Mouse (Mus musculus): ENCODE results near the gene Usf1. TPM values are rescaled to one million over a fixed set of nuclear protein-coding genes. Genes with fewer than 3 reads are reported as not detected.
A peak's percentile ranks its signal among the peaks of the same experiment; 100 is the strongest.

Gene Usf1
- polyA plus RNA-seq, 1 experiment from 2014 or later: 53.3 TPM

GRCm38 (mm10) chr1:171419291-171419882, 8.3 kb downstream of the Usf1 start:
- no peaks in the 10 kb centered on the region for H3K9me3 ChIP-seq
- H3K9ac ChIP-seq: no peak overlapping the region
- no peak for ATAC-seq (ENCODE audit: extremely low read depth, insufficient number of reproducible peaks, low FRiP score, low TSS enrichment)
- H3K4me1 ChIP-seq: peaks cover 17% of the 10 kb centered on the region
- H3K27ac ChIP-seq (replicated peaks): no peak overlapping the region
- WGBS: 74% methylated on average over 12 of the region's 12 CpGs
- no peaks in the 10 kb centered on the region for H3K27me3 ChIP-seq (replicated peaks)
- no peak overlapping the region for H3K4me2 ChIP-seq
- no peak overlapping the region for H3K4me3 ChIP-seq
- H3K36me3 ChIP-seq: peaks cover 71% of the 10 kb centered on the region

- Histone ChIP-seq H3K27ac (replicated peaks) (no peak overlapping the region), H3K4me3 (no peak overlapping the region), H3K36me3 (peaks cover 66% of the 10 kb centered on the region)
These were observed 8.8 kb downstream of the Usf1 start for GRCm38 (mm10) chr1:171419905-171420304.

DNA sequence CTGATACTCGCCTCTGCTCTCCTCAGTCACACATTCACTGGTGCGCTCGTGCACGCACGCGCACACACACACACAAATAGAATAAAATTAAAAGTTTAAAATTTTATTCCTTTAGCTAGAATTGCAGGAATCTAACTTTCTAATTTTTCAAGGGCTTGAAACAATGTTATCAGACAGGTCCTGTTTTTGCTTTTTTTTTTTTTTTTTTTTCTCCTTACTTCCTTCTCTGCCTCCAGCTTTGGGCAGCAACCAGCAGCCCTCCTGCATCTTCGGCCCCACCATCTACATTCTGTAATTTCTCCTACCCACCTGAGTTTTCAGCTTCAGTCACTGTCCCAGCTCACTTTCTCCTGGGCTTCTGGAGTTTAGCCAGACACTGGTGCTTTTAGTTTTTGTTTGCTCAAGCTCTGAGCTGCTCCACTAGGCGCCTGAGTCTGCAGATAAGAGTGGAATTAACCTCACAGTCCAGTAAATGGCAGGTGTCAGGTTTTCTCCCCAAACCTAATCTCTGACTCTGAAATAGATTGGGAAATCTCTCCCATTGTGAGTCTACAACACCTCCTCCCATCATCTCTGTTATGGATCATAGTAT, 11.5 kb downstream of the Usf1 start:
- Histone ChIP-seq H3K4me3 (no peak overlapping the region), H3K9ac (no peak overlapping the region), H3K36me3 (peaks cover 39% of the 10 kb centered on the region), H3K27ac (replicated peaks) (no peak overlapping the region; the same call in 1 of the 2 replicates), H3K27me3 (replicated peaks) (no peaks in the 10 kb centered on the region), H3K9me3 (no peaks in the 10 kb centered on the region), H3K4me1 (peaks cover 27% of the 10 kb centered on the region), H3K4me2 (no peak overlapping the region)
- WGBS: 70% methylated on average over 8 of the region's 8 CpGs
- ATAC-seq (ENCODE audit: extremely low read depth, insufficient number of reproducible peaks, low FRiP score, low TSS enrichment): no peak

More at GRCm38 (mm10) chr1:171419905-171420304, 8.8 kb downstream of the Usf1 start:
- no peaks in the 10 kb centered on the region for H3K9me3 ChIP-seq
- no peak overlapping the region for H3K9ac ChIP-seq
- H3K4me2 ChIP-seq: no peak overlapping the region
- WGBS: 76% methylated on average over 5 of the region's 5 CpGs
- peaks cover 21% of the 10 kb centered on the region for H3K4me1 ChIP-seq
- H3K27me3 ChIP-seq (replicated peaks): no peaks in the 10 kb centered on the region
- no peak for ATAC-seq (ENCODE audit: extremely low read depth, insufficient number of reproducible peaks, low FRiP score, low TSS enrichment)

- Histone ChIP-seq H3K4me2 (peak overlapping the region; percentile 0; the same call in 1 of the 2 replicates), H3K27me3 (replicated peaks) (no peaks in the 10 kb centered on the region), H3K4me1 (peaks cover 27% of the 10 kb centered on the region), H3K9ac (no peak overlapping the region), H3K27ac (replicated peaks) (peak overlapping the region; percentile 66), H3K36me3 (peaks cover 19% of the 10 kb centered on the region), H3K9me3 (0 out of 2 replicates have a peak, but pooled peaks cover 4% of the 10 kb centered on the region), H3K4me3 (no peak overlapping the region)
- no peak for ATAC-seq (ENCODE audit: extremely low read depth, insufficient number of reproducible peaks, low FRiP score, low TSS enrichment)
- 33% methylated on average over 5 of the region's 5 CpGs for WGBS
These were observed 13.5 kb downstream of the Usf1 start for GRCm38 (mm10) chr1:171424638-171425037.

- H3K4me3 ChIP-seq: no peak overlapping the region
- no peak overlapping the region for H3K9ac ChIP-seq
- H3K27ac ChIP-seq (replicated peaks): peak overlapping the region; percentile 66
- peaks cover 27% of the 10 kb centered on the region for H3K4me1 ChIP-seq
- peaks cover 14% of the 10 kb centered on the region for H3K36me3 ChIP-seq
- no peaks in the 10 kb centered on the region for H3K27me3 ChIP-seq (replicated peaks)
- 25% methylated on average over 4 of the region's 4 CpGs for WGBS
- H3K9me3 ChIP-seq: 0 out of 2 replicates have a peak, but pooled peaks cover 4% of the 10 kb centered on the region
- ATAC-seq (ENCODE audit: extremely low read depth, insufficient number of reproducible peaks, low FRiP score, low TSS enrichment): no peak
- peak overlapping the region; percentile 0; the same call in 1 of the 2 replicates for H3K4me2 ChIP-seq
These were observed 14.0 kb downstream of the Usf1 start for GRCm38 (mm10) chr1:171425126-171425525.

DNA sequence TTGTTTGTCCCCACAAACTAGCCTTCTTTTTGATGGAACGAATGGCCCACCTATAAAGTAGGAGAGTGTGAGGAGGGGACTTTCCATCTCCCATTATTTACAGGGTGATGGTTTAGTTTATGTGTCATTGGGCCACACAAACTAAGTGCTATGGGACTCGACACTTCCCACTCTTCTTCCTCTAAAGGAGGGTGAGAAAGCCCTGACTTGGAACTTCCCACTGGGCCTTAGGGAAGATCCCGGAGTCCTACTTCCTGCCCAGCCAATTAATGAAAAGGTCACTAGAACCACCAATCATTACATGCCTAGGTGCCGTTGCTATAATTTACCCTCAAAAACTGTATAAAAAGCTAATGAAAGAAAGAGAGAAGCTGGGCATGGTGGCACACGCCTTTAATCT, 21.0 kb downstream of the Usf1 start:
- H3K36me3 ChIP-seq: no peaks in the 10 kb centered on the region
- H3K27ac ChIP-seq (replicated peaks): no peak overlapping the region
- H3K9ac ChIP-seq: no peak overlapping the region
- WGBS: 66% methylated on average over 5 of the region's 5 CpGs
- no peak for ATAC-seq (ENCODE audit: extremely low read depth, insufficient number of reproducible peaks, low FRiP score, low TSS enrichment)
- H3K4me1 ChIP-seq: 0 out of 2 replicates have a peak, but pooled peaks cover 7% of the 10 kb centered on the region
- H3K27me3 ChIP-seq (replicated peaks): no peaks in the 10 kb centered on the region
- H3K4me2 ChIP-seq: no peak overlapping the region
- H3K9me3 ChIP-seq: 0 out of 2 replicates have a peak, but pooled peaks cover 4% of the 10 kb centered on the region
- no peak overlapping the region for H3K4me3 ChIP-seq

DNA sequence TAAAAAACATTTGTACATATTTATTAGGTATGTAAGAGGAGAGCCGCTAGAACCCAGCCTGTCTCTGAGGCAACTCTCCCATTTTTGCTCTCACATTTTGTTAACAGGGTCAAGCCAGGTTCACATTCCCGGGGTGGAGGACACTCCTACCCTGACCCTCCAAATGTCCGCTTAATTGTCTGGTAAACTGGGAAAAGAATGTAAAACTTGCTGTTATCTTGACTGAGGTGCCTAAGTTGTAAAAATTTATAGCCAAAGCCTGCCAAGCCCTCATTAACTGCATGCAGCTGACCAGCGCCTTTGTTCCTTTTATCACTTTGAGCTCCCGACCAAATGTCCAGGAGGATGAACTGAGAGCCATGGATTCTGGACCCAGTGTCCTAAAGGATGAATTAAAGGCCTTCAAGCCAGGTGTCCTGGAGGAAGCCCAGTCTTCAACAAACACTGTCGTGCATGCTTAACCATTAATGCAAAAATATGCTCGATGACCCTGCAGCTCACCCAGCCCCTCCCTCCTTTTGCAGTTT, 24.2 kb downstream of the Usf1 start:
- 43% methylated on average over 7 of the region's 7 CpGs for WGBS
- Histone ChIP-seq H3K36me3 (no peaks in the 10 kb centered on the region), H3K9me3 (no peaks in the 10 kb centered on the region), H3K4me2 (no peak overlapping the region), H3K4me3 (no peak overlapping the region), H3K9ac (no peak overlapping the region), H3K27me3 (replicated peaks) (no peaks in the 10 kb centered on the region), H3K27ac (replicated peaks) (no peak overlapping the region), H3K4me1 (peaks cover 30% of the 10 kb centered on the region)
- no peak for ATAC-seq (ENCODE audit: extremely low read depth, insufficient number of reproducible peaks, low FRiP score, low TSS enrichment)

- Histone ChIP-seq H3K4me1 (peaks cover 37% of the 10 kb centered on the region), H3K9ac (no peak overlapping the region)
- 52% methylated on average over 1 of the region's 1 CpGs for WGBS
These were observed 24.9 kb downstream of the Usf1 start for GRCm38 (mm10) chr1:171435974-171436373.

GRCm38 (mm10) chr1:171437264-171438013, 26.3 kb downstream of the Usf1 start, which contains the start of gene F11r:
TSS of gene F11r (plus strand) at chr1:171437535.
- H3K4me2 ChIP-seq: peak within 1 kb of the TSS; percentile 74
- peak within 1 kb of the TSS; percentile 90 for H3K9ac ChIP-seq
- H3K4me3 ChIP-seq: peak within 1 kb of the TSS; percentile 78
- no peaks in the 10 kb centered on the region for H3K27me3 ChIP-seq (replicated peaks)
- ATAC-seq (ENCODE audit: extremely low read depth, insufficient number of reproducible peaks, low FRiP score, low TSS enrichment): peak; percentile 70
- 1% methylated on average over 46 of the region's 46 CpGs for WGBS
- H3K4me1 ChIP-seq: peaks cover 51% of the 10 kb centered on the region
- H3K27ac ChIP-seq (replicated peaks): peak within 1 kb of the TSS; percentile 84
- H3K9me3 ChIP-seq: no peaks in the 10 kb centered on the region
- no peaks in the 10 kb centered on the region for H3K36me3 ChIP-seq

More at GRCm38 (mm10) chr1:171435974-171436373, 24.9 kb downstream of the Usf1 start:
- H3K4me2 ChIP-seq: no peak overlapping the region
- no peak overlapping the region for H3K4me3 ChIP-seq
- ATAC-seq (ENCODE audit: extremely low read depth, insufficient number of reproducible peaks, low FRiP score, low TSS enrichment): no peak
- no peaks in the 10 kb centered on the region for H3K9me3 ChIP-seq
- H3K36me3 ChIP-seq: no peaks in the 10 kb centered on the region
- H3K27me3 ChIP-seq (replicated peaks): no peaks in the 10 kb centered on the region
- H3K27ac ChIP-seq (replicated peaks): no peak overlapping the region

- Histone ChIP-seq H3K9me3 (no peaks in the 10 kb centered on the region), H3K9ac (peak overlapping the region; percentile 90), H3K27ac (replicated peaks) (peak overlapping the region; percentile 84), H3K27me3 (replicated peaks) (no peaks in the 10 kb centered on the region), H3K4me3 (peak overlapping the region; percentile 78), H3K36me3 (no peaks in the 10 kb centered on the region), H3K4me1 (peaks cover 51% of the 10 kb centered on the region), H3K4me2 (peak overlapping the region; percentile 74)
- ATAC-seq (ENCODE audit: extremely low read depth, insufficient number of reproducible peaks, low FRiP score, low TSS enrichment): no peak
- WGBS: 2% methylated on average over 18 of the region's 18 CpGs
These were observed 27.0 kb downstream of the Usf1 start for GRCm38 (mm10) chr1:171438014-171438670.

DNA sequence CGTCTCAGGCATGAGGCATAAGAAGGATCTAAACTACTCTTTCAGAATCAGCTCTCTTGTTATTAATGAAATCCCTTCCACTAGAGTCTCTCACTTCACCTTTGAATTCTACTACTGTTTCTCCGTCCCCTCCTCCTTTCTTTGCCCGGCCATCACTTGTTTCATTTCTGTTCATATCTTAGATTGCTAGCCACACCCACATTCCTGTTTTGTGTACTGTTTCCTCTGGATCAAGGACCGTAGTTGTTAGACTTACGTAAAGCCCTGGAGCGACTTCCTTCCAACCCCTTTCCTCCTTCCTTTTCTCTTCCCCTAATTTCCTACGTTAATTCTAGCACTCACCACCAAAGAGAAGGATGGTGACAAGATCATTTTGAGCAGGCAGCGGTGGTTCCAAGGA, 28.0 kb downstream of the Usf1 start:
- Histone ChIP-seq H3K27me3 (replicated peaks) (no peaks in the 10 kb centered on the region), H3K36me3 (peaks cover 3% of the 10 kb centered on the region; the same call in 1 of the 2 replicates), H3K9me3 (peaks cover 4% of the 10 kb centered on the region; the same call in 1 of the 2 replicates), H3K27ac (replicated peaks) (peak overlapping the region; percentile 84), H3K4me3 (peak overlapping the region; percentile 78), H3K4me1 (peaks cover 51% of the 10 kb centered on the region), H3K9ac (peak overlapping the region; percentile 90), H3K4me2 (peak overlapping the region; percentile 74)
- WGBS: 15% methylated on average over 8 of the region's 8 CpGs
- no peak for ATAC-seq (ENCODE audit: extremely low read depth, insufficient number of reproducible peaks, low FRiP score, low TSS enrichment)
